Mouse (Mus musculus): Measurements from ENCODE around the gene Phactr3. TPM values are rescaled to one million over a fixed set of nuclear protein-coding genes. Genes with fewer than 3 reads are reported as not detected.
"Not testable (repeated sequence)": the region's sequence is repeated elsewhere in the genome, so short reads cannot be mapped to it uniquely, and the experiment has no call there.

Gene Phactr3
- total RNA-seq, 2 experiments from 2014 or later, result 143 to 156 TPM

- Histone ChIP-seq H3K4me3 (no peak overlapping the region), H3K27ac (no peak overlapping the region)
- no peak for DNase-seq (ENCODE audit: extremely low spot score in 1 of 2, low spot score in 2 of 2)
- intact Hi-C loops (cut with DNase I), result no loop called here
- no peak for TF ChIP-seq CTCF (IDR thresholded peaks at IDR 0.05)
Observed at GRCm38 (mm10) chr2:178316281-178316680, 197.5 kb downstream of the Phactr3 start.

DNA sequence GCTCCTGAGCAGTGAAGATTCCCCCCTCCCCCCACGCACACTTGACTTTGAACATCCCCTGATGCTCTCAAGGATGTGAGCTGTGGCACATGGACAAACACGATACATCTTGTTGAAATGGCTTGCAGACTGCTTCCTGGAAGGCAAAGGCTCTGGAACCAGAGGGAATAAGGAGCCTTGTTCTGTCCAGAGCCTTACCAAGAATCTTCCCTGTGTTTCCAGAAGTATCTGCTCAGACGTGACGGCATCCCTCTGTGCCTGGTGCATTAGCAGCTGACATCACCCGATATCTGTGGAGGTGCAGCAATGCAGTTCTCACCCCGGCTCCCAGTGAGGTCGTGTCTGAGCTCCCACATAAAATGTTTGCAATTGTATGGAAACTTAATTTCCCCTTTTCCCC is 201.0 kb downstream of the Phactr3 start:
- intact Hi-C loops (cut with DNase I), result loop anchor here (2.0 kb wide), 1 partner anchor 15 kb away; no protein-coding TSS in a partner anchor
- Histone ChIP-seq H3K4me3 (no peak overlapping the region), H3K27ac (no peak overlapping the region)
- TF ChIP-seq CTCF (IDR thresholded peaks at IDR 0.05), result no peak
- DNase-seq (ENCODE audit: extremely low spot score in 1 of 2, low spot score in 2 of 2), result no peak

GRCm38 (mm10) chr2:178321271-178321670 is 202.5 kb downstream of the Phactr3 start:
- Histone ChIP-seq H3K4me3 (no peak overlapping the region), H3K27ac (no peak overlapping the region; the same call in 1 of the 2 replicates)
- DNase-seq (ENCODE audit: extremely low spot score in 1 of 2, low spot score in 2 of 2), result peak; percentile 56 to 72
- no peak; the same call in 1 of the 2 replicates for TF ChIP-seq CTCF (IDR thresholded peaks at IDR 0.05)
- intact Hi-C loops (cut with DNase I), result loop anchor here (1.0 to 2.0 kb wide), 2 partner anchors 13 to 16 kb away; no protein-coding TSS in a partner anchor

DNA sequence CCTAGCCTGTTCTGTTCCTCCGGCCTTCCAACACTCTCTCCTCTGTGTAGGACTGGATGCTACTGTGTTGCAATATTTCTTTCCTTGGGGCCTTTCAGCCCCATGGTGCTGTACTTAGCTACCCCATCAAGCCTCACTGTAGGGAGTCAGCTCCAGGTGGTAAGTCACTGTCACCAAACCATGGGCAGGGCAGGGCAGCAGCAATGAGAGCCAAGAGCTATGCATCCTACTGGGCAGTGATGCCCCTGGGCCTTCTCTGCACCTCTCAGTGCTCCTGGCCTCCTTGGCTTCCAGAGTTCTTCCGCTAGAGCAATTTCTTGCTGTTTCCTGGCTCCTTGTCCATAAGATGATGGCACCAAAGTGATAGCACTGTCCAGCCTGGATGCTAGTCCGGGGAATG is 205.6 kb downstream of the Phactr3 start:
- Histone ChIP-seq H3K4me3 (no peak overlapping the region), H3K27ac (no peak overlapping the region)
- DNase-seq (ENCODE audit: extremely low spot score in 1 of 2, low spot score in 2 of 2), result no peak
- intact Hi-C loops (cut with DNase I), result no loop called here
- TF ChIP-seq CTCF (IDR thresholded peaks at IDR 0.05), result no peak

GRCm38 (mm10) chr2:178324818-178325217 is 206.0 kb downstream of the Phactr3 start:
- peak in 1 of 2 experiments; percentile 3 for DNase-seq (ENCODE audit: extremely low spot score in 1 of 2, low spot score in 2 of 2)

DNA sequence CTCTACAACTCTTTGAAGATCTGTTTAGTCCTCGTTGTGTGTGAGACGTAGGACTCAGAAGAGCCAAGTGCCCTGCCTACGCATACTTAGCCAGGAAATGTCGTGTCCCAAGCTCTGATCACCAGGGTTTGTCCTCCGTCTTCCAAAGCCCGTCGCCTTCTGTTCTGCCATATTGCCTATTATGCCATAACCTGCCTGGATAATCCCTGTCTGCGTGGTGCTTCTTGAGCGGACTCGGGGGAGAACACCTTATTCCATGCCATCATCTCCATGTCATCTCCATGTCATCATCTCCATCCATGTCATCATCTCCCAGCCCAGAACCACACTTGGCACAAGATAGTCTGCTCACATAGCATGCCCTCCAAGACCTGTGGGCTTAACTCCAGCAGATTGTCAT is 207.3 kb downstream of the Phactr3 start:
- intact Hi-C loops (cut with DNase I), result loop anchor here (5.0 kb wide), 1 partner anchor 184 kb away; no protein-coding TSS in a partner anchor
- no peak for TF ChIP-seq CTCF (IDR thresholded peaks at IDR 0.05)
- no peak for DNase-seq (ENCODE audit: extremely low spot score in 1 of 2, low spot score in 2 of 2)
- Histone ChIP-seq H3K27ac (no peak overlapping the region), H3K4me3 (no peak overlapping the region)

More at GRCm38 (mm10) chr2:178324818-178325217, 206.0 kb downstream of the Phactr3 start:
- no peak overlapping the region for H3K4me3 ChIP-seq
- intact Hi-C loops (cut with DNase I), result loop anchor here (5.0 kb wide), 1 partner anchor 183 kb away; no protein-coding TSS in a partner anchor
- TF ChIP-seq CTCF (IDR thresholded peaks at IDR 0.05), result no peak
- no peak overlapping the region for H3K27ac ChIP-seq

- intact Hi-C loops (cut with DNase I), result loop anchor here (5.0 kb wide), 1 partner anchor 185 kb away; no protein-coding TSS in a partner anchor
- no peak for TF ChIP-seq CTCF (IDR thresholded peaks at IDR 0.05)
- peak in 1 of 2 experiments; percentile 10 for DNase-seq (ENCODE audit: extremely low spot score in 1 of 2, low spot score in 2 of 2)
- Histone ChIP-seq H3K4me3 (no peak overlapping the region), H3K27ac (no peak overlapping the region)
Observed at GRCm38 (mm10) chr2:178326750-178327465, 208.1 kb downstream of the Phactr3 start.

DNA sequence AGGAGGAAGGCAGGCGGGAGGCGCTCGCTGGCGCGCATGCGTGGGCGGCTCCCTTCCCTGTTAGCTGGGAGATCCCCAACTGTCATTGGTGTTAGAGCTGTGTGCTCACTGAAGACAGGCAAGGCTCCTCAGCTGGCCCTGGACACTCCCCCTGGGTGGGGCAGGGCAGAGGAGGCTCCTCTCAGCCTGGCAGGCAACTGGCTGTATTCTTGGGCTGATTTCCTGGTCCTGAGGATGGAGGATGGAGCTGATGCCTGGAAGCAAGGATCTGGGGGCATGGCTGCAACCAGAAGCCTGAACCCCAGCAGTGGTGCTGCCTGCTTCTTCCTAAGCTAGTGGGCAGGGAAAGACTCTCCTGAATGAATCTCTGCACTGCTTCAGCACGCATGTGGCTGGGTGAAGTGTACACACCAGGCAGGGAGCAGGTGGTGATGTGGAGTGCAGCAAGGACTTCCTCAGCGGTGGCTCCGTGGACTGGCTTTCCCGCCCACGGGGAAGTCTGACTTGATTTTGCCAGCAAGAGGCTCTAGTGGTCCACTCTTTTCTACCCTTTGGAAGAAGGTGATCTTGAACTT is 208.8 kb downstream of the Phactr3 start:
- peak overlapping the region; percentile 6; the same call in 1 of the 2 replicates for H3K27ac ChIP-seq
- peak; percentile 80 to 85 for DNase-seq (ENCODE audit: extremely low spot score in 1 of 2, low spot score in 2 of 2)
- H3K4me3 ChIP-seq, result no peak overlapping the region; the same call in 1 of the 2 replicates
- intact Hi-C loops (cut with DNase I), result loop anchor here (5.0 kb wide), 1 partner anchor 185 kb away; no protein-coding TSS in a partner anchor
- no peak for TF ChIP-seq CTCF (IDR thresholded peaks at IDR 0.05)

DNA sequence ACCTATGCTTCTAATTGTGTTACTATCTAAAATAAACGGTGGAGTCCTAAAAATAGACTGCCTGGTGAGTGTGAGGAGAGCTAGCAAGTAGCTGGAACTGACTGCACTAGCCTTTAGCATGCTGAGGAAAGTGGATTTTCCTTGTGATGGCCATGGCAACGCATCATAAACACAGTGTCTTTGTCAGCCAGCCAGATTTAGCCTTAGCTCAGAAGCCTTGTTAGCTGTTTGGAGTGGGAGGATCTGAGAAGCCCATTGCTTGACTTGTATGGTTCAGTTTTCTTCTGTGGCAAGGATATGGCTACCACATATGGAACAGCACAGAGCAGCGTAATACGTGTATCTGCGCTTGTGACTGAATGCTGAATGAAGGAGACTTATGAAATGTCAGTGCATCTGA is 210.8 kb downstream of the Phactr3 start:
- Histone ChIP-seq H3K4me3 (no peak overlapping the region), H3K27ac (no peak overlapping the region)
- intact Hi-C loops (cut with DNase I), result loop anchor here (5.0 kb wide), 1 partner anchor 187 kb away; no protein-coding TSS in a partner anchor
- DNase-seq (ENCODE audit: extremely low spot score in 1 of 2, low spot score in 2 of 2), result peak; percentile 23 to 45
- TF ChIP-seq CTCF (IDR thresholded peaks at IDR 0.05), result no peak

- Histone ChIP-seq H3K4me3 (no peak overlapping the region), H3K27ac (no peak overlapping the region)
- intact Hi-C loops (cut with DNase I), result loop anchor here (5.0 kb wide), 1 partner anchor 188 kb away; no protein-coding TSS in a partner anchor
- TF ChIP-seq CTCF (IDR thresholded peaks at IDR 0.05), result no peak
- DNase-seq (ENCODE audit: extremely low spot score in 1 of 2, low spot score in 2 of 2), result no peak
Observed at GRCm38 (mm10) chr2:178329986-178330385, 211.2 kb downstream of the Phactr3 start.

- DNase-seq (ENCODE audit: extremely low spot score in 1 of 2, low spot score in 2 of 2), result no peak
- Histone ChIP-seq H3K27ac (no peak overlapping the region), H3K4me3 (no peak overlapping the region)
- intact Hi-C loops (cut with DNase I), result loop anchor here (2.0 to 5.0 kb wide), 4 partner anchors 43 to 241 kb away; partner anchors contain the start of gene Phactr3
- peak; percentile 73 for TF ChIP-seq CTCF (IDR thresholded peaks at IDR 0.05)
Observed at GRCm38 (mm10) chr2:178337878-178338277, 219.1 kb downstream of the Phactr3 start.

GRCm38 (mm10) chr2:178339044-178339443 is 220.3 kb downstream of the Phactr3 start:
- TF ChIP-seq CTCF (IDR thresholded peaks at IDR 0.05), result peak; percentile 80
- DNase-seq (ENCODE audit: extremely low spot score in 1 of 2, low spot score in 2 of 2), result no peak
- Histone ChIP-seq H3K27ac (no peak overlapping the region), H3K4me3 (no peak overlapping the region)
- intact Hi-C loops (cut with DNase I), result loop anchor here (1.0 to 5.0 kb wide), 5 partner anchors 44 to 242 kb away; partner anchors contain the start of gene Phactr3

- intact Hi-C loops (cut with DNase I); H3K27ac ChIP-seq; DNase-seq (ENCODE audit: extremely low spot score in 1 of 2, low spot score in 2 of 2); H3K4me3 ChIP-seq: not testable (repeated sequence)
Observed at GRCm38 (mm10) chr2:178342105-178342504, 223.3 kb downstream of the Phactr3 start.

Data from left cerebral cortex, adult 2 months (tissue).